Mouse (Mus musculus) right cerebral cortex, postnatal 25 days (tissue): ENCODE results near the gene Prg2.

Experiments
- DNase-seq: peaks from one replicate; pipeline ENCODE4 v3.0.0; 2022

Gene Prg2

GRCm38 (mm10) chr2:84962906-84963507, 17.3 kb upstream of the Prg2 start:
- no peak for DNase-seq

- no peak for DNase-seq
These were observed 16.0 kb upstream of the Prg2 start for GRCm38 (mm10) chr2:84964111-84964801.

- DNase-seq: no peak
These were observed 12.8 kb upstream of the Prg2 start for GRCm38 (mm10) chr2:84967318-84967991.

- no peak for DNase-seq
These were observed 4.7 kb upstream of the Prg2 start for GRCm38 (mm10) chr2:84975580-84975979.

- DNase-seq: no peak
These were observed 7.7 kb downstream of the Prg2 start, which contains the start of gene Prg3 for GRCm38 (mm10) chr2:84987930-84988329. TSS of gene Prg3 (plus strand) at chr2:84988215.

- DNase-seq: no peak
These were observed 16.1 kb downstream of the Prg2 start for GRCm38 (mm10) chr2:84996376-84996775.

GRCm38 (mm10) chr2:84999486-85000181, 19.4 kb downstream of the Prg2 start:
- DNase-seq: no peak

- no peak for DNase-seq
These were observed 21.2 kb downstream of the Prg2 start for GRCm38 (mm10) chr2:85001497-85001896.

GRCm38 (mm10) chr2:85002575-85002974, 22.3 kb downstream of the Prg2 start:
- DNase-seq: no peak

- DNase-seq: peak; percentile 41
These were observed 24.1 kb downstream of the Prg2 start for GRCm38 (mm10) chr2:85004341-85004740.

- no peak for DNase-seq
These were observed 26.3 kb downstream of the Prg2 start for GRCm38 (mm10) chr2:85006600-85006999.

GRCm38 (mm10) chr2:85007729-85008128, 27.5 kb downstream of the Prg2 start:
- no peak for DNase-seq

- no peak for DNase-seq
These were observed 29.0 kb downstream of the Prg2 start for GRCm38 (mm10) chr2:85009212-85009611.

GRCm38 (mm10) chr2:85011906-85012604, 31.8 kb downstream of the Prg2 start:
- no peak for DNase-seq

- DNase-seq: no peak
These were observed 32.4 kb downstream of the Prg2 start for GRCm38 (mm10) chr2:85012679-85013078.

GRCm38 (mm10) chr2:85013826-85014587, 33.7 kb downstream of the Prg2 start:
- no peak for DNase-seq

GRCm38 (mm10) chr2:85014588-85014982, 34.3 kb downstream of the Prg2 start:
- DNase-seq: no peak

- DNase-seq: no peak
These were observed 41.8 kb downstream of the Prg2 start for GRCm38 (mm10) chr2:85022043-85022442.

GRCm38 (mm10) chr2:85026178-85026577, 45.9 kb downstream of the Prg2 start:
- no peak for DNase-seq

- DNase-seq: no peak
These were observed 47.0 kb downstream of the Prg2 start for GRCm38 (mm10) chr2:85027281-85027680.

- no peak for DNase-seq
These were observed 49.6 kb downstream of the Prg2 start for GRCm38 (mm10) chr2:85029897-85030296.

GRCm38 (mm10) chr2:85030989-85031388, 50.7 kb downstream of the Prg2 start:
- DNase-seq: no peak
